Mouse (Mus musculus) left cerebral cortex, postnatal 14 days (tissue): Measurements from ENCODE around the gene Rpl35. TPM values are rescaled to one million over a fixed set of nuclear protein-coding genes. Genes with fewer than 3 reads are reported as not detected.

ENCODE experiments used
- DNase-seq, 2 experiments: peaks; one replicate each; pipeline ENCODE4 v3.0.0; 2021 to 2022; ENCODE audit warnings: low spot score in 2 of 2, mixed read lengths in 1 of 2
- intact Hi-C: fragments of 180-260 bp; cut with DNase I; formaldehyde crosslinking; loops from one replicate; pipeline ENCODE4 v1.15.1; 2025
- total RNA-seq, 2 experiments: library from RNA; stranded (reverse); gene quantifications; 2 replicates each; pipeline ENCODE4 v1.2.3; 2021

The Rpl35 gene
- total RNA-seq, 2 experiments from 2014 or later = 234 to 241 TPM

DNA sequence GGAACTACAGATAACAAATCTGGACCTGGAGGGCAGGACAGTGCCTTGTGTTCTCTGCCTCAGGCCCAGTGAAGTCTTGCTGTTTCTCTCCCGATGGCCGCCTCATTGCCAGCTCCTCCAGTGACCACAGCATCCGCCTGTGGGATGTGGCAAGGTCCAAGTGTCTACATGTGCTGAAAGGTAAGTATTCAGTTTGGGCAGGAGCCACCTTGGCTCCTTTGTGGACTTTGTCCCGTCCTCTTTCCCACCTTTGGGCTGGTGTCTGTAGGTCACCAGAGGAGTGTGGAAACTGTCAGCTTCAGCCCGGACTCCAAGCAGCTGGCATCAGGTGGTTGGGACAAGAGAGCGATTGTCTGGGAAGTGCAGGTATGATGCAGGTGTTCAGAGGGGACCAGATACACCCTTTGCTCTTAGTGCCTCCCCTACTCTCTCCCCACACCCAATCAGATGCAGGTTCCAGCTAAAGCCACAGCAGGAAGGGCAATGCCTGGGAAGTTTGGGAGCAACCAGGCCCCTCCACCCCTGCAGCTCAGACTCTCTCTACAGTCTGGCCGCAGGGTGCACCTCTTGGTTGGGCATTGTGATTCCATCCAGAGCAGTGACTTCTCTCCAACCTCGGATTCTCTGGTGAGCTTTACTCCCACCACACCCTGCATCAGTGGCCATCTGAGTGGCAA lies 5.4 kb downstream of the Rpl35 start:
- intact Hi-C loops = loop anchor here (5.0 kb wide), 1 partner anchor 203 kb away; no protein-coding TSS in a partner anchor

DNA sequence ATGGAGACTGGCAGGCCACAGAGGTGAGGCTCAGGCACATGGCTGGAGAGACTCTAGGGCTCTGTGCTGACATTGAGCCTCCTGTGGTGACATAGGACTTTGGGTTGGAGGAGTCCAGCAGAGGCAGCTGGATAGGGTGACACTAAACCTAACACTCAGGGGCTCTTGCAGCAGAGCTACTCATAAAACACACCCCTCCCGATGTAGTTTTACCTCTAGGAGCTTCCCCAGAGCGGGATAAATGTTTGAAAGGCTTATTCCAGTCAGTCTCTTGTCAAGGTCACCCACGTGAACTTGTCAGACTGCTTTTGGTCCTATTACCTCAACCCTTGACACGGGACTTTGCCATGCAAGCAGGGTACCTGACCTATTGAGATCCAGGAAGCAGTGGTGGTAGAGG lies 6.0 kb downstream of the Rpl35 start:
- intact Hi-C loops = loop anchor here (5.0 kb wide), 1 partner anchor 202 kb away; no protein-coding TSS in a partner anchor

More for the DNA sequence above, 5.4 kb downstream of the Rpl35 start:
- no peak for DNase-seq

DNA sequence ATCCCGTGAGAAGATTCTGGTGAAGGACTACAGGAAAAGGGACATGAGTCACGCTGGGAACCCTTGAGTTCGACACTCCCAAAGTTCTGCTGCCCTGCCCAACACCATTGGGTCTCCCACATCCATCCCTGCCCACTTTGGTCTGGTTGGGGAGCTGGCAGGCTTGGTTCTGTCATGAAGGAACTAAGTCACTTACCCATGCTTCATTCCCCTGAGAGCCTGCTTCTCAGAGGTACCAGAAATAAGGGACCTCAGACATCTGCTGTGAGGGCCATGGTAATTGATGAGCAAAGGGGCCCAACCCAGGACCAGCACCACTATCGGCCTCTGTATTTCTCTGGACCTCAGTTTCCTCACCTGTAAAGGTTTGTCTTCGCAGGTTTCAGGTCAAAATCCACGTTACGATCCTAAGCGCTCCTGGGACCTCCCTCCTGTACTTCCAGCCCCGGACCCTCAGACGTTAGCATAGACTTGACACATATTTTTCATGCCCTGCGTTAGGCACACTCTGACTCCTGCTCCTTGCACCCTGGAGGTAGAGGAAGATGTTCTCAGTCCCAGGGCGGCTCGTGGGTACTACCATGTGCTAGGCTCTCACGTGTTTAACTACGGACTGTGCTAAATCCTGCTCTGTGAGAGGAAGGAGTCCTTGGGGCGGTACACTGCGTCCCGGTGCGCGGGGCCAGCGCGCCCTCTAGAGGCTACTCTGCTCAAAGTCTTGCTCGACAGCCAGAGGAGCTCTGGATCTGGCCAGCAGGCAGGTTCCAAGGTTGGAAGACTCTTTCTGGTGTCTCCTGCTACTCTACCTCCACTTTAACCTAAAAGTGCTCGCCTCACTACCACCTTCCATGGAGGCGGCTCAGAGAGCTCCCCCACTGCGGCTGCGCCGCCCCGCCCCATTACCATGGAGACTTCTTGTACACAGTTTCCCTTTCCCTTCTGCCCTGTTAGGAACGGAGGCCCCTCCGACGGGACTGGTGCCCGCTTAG lies 7.7 kb downstream of the Rpl35 start, which contains the start of gene Wdr38:
TSS of gene Wdr38 (plus strand) at position 91 of the 989 bp plus-strand sequence.
- intact Hi-C loops = loop anchor here (1.0 to 5.0 kb wide), 2 partner anchors 71 to 200 kb away; no protein-coding TSS in a partner anchor

More for the DNA sequence above, 6.0 kb downstream of the Rpl35 start:
- no peak for DNase-seq

DNA sequence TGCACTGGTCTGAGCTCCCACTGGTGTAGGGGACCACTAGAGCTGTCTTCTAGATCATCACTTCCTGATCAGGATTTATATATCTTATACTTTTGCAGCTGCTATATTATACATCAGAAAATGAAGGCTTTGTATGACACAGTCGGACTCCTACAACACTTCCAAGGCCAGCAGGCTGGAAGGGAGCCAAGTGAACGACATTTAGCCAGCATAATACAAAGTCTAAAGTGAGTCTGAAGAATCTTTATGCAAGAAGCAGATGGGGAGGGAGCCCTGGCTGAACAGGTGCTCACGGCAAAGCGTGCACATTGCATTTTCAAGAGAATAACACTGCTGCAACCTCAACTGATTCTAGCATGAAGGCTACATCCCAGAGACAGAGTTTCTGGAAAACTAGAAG lies 13.0 kb downstream of the Rpl35 start:
- intact Hi-C loops = no loop called here
- no peak for DNase-seq

More for the DNA sequence above, 7.7 kb downstream of the Rpl35 start, which contains the start of gene Wdr38:
- peak; percentile 90 to 92 for DNase-seq

DNA sequence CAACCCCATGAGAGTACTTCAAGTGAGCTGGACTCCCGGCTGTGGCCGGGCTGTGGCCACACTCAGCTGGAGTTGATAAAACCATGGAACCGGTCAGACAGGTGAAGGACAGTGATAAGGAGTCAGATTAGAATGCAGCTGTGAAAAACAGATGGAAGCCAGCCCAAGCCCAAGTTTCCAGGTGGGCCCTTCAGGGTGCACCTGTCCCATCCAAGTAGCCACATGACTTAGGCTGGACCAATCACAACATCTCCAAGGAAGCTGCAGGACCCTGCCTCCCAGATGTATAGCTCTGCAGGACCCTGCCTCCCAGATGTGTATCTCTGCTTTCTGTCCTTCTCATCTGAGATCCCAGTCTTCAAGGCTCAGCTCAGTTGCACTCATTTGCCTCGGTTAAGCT lies 13.4 kb downstream of the Rpl35 start:
- DNase-seq = no peak
- intact Hi-C loops = no loop called here

DNA sequence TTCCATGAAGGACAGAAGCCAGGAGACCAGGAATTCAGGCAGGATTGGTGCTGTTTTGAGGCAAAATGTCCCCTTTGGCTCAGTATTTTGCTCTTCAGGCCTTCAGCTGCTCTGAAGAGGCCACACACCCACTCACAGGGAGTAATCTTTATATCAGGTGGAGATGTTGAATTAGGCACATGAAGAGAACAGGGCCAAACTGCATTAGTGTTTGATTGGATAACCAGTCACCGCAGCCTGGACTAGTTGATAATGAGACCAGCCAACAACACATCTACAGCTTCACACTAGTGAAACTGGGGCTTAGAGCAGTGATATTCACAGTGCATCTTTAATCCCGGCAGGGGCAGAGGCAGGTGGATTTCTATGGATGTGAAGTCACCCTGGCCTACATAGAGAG lies 16.5 kb downstream of the Rpl35 start:
- DNase-seq = no peak
- intact Hi-C loops = no loop called here

DNA sequence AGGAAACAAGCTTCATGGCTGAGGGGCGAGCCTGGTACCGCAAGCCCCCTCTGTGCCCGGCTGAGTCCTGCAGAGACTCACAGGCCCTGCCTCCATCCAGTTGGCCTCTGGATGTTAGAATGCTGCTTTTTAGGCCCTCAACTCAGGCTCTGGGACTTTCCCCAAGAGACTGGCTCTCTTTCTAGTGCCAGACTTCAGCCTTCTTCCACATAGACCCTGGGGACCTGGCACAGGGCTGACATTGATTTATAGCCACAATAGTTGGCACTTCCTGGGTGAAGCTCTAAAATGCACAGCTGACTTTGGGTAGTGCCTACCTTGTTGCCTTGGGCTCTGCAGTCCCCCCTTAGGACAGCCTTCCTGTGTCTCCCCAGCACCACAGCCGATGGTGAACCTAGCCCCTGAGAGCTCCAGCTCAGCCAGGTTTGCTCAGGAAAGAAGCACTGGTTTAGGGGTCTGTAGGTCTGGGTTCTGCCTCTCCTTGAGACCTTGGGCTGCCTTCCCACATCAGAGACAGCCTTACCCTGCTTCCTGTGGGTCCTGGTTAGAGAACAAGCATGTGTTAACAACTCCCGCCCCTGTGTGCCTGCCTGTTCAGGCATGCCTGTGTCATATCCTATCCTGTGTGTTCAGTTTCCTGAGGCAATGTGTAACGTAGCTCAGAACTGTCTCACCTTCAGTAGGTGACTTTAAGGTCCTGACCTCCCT lies 17.5 kb downstream of the Rpl35 start:
- DNase-seq = no peak
- intact Hi-C loops = no loop called here

DNA sequence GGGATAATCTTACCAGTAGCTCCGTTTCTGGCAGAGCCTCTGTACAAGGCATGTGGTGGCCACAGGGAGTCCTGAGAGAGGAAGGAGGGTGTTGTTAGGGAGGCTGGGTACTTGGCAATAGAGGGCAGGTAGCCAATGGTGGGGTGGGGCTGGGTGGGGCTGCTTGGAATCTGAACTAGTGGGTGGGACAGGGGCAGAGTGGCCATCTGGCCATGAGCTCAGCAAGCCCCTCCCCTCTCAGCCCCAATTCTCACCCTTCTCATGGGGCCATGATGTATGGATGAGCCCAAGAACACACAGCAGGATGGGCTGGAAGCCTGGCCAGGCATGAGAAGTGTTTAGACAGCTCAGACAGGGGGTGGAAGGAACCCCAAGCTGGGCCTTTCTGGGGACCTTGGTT lies 18.1 kb downstream of the Rpl35 start:
- DNase-seq = no peak
- intact Hi-C loops = no loop called here

DNA sequence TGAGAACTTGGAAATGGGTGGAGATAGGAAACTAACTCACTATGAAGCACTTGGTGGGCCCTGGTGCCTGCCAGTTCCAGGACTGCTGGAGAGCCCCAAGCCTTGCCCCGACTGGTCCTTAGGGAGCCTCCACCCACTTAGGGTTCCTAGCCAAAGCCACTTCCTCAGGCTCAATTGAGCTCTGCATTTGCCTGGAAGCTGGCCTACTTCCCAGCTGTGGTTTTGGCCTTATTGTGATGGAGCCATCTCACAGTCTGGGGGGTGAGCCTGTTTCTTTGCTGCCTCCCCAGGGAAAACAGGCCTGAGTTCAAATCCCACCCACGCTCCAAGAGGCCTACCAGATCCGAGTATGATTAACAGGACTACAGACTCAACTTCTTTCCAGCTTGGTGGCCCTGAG lies 18.8 kb downstream of the Rpl35 start:
- intact Hi-C loops = no loop called here
- DNase-seq = no peak

DNA sequence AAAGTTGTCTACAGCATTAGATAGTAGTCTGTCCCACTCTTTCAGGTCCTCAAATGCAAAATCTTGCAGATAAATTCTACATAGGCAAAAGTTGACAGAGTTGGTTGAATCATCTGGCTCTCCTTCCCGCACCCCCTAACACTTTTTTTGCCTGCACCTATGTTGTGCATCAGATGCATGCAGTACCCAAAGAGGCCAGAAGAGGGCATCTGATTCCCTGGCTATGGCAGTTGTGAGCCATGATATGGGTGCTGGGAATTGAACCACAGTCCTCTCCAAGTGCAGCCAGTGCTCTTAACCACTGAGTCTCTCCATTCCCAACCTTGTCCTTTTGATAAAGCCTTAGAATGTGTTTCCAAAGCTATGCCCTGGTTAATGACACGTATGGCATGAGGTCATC lies 22.0 kb downstream of the Rpl35 start:
- intact Hi-C loops = no loop called here
- no peak for DNase-seq

DNA sequence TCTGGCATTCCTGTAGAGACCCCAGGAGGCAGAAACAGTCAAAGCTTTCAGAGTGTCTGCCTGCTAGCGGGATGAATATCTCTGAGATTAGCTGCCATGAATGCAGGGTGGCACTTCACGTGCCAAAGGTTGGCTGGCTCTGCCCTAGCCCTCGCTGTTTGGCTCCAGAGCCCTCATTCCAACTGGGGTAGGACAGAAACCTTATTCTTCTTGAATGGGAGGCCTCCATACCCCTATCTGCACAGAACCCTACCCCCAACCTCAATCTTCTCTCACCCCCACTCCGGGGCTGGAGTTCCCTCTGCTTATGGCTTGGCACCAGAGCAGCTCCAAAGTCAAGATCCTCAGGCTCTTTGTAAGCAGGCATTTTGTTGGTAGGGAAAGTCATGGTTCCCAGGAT lies 27.6 kb downstream of the Rpl35 start:
- intact Hi-C loops = no loop called here
- no peak for DNase-seq

DNA sequence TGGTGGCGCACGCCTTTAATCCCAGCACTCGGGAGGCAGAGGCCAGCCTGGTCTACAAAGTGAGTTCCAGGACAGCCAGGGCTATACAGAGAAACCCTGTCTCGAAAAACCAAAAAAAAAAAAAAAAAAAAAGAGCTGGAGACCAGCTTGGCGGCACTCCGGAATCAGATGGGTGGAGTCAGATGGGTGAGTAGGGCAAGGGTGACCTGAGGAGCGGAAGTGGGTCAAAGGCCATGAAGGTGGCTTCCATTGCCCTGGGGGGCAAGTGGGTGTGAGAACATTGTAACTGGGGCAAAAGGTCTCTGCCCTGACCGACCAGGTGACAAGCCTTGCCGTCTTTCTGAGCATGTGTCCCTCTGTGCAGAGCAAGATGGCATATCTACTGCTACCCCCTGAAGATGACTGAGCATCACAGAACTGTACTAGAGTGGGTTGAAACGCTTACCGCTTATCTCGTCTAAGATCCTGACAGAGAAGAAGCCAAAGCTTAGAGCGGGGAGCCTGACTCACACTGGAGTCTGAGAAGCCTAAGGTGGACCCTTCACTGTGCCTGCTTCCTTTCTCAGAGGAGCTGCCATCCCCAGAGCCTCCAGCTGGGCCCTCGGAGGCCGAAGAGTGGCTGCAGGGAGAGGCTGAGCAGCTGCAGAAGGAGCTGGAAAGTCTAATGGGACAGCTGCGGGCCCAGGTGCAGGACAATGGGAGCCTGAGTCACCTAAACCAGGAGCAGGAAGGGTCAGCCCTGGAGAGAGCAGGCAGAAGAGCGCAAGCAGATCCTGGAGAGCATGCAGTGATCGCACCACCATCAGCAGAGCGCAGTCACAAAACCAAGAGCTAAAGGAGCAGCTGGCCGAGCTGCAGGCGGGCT lies 29.3 kb downstream of the Rpl35 start:
- intact Hi-C loops = no loop called here

DNA sequence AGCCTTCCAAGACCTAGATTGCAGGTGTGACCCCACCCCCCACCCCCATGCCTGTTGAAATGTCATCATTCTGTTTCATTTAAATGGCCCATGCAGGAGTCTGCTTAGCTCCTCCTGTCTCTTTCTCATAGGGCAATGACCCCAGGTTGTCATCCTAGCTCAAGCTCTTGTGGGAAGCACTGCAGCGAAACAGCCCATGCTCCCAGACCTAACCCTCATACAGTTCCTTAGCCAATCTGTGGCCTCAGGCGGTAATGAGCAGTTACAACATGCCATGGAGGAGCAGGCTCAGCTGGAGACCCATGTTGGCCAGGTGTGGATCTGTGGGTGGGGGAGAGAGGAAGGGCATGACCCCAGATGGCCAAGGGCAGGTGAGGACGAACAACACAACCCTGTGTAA lies 30.2 kb downstream of the Rpl35 start:
- no peak for DNase-seq
- intact Hi-C loops = no loop called here

More for the DNA sequence above, 29.3 kb downstream of the Rpl35 start:
- DNase-seq = no peak

DNA sequence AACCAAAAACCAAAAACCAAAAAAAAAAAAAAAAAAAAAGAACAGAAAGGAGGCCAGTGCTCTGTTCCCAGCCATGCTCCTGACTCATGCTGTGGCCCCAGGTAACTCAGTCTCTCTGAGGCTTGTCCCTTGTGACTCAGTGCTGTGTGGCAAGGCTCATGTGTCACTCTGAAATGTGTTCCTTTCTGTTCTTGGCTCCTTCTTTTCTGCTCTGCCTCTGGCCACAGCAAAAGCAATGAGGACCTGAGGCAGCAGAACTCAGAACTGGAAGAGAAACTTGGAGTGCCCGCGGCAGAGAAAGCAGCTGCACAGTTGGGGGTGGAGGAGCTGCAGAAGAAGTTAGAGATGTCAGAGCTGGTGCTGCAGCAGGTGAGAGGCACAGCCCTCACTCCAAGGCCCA lies 31.3 kb downstream of the Rpl35 start:
- no peak for DNase-seq
- intact Hi-C loops = no loop called here

DNA sequence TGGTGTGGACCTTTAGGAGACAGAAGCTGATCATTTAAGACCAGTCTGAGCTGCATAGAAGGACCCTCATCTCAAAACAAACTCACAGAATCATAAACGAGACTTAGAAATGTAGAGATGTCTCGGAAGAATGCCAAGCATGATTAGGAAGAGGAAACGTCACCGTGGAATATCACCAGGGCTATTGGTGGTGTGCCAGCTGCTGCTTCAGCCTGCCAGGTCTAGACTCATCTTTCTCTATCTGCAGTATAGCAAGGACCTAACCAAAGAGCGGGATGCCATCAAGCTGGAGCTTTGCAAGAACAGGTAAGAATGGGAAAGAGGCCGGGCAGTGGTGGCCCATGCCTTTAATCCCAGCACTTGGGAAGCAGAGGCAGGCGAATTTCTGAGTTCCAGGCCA lies 31.7 kb downstream of the Rpl35 start:
- peak in 1 of 2 experiments; percentile 17 for DNase-seq
- intact Hi-C loops = no loop called here

DNA sequence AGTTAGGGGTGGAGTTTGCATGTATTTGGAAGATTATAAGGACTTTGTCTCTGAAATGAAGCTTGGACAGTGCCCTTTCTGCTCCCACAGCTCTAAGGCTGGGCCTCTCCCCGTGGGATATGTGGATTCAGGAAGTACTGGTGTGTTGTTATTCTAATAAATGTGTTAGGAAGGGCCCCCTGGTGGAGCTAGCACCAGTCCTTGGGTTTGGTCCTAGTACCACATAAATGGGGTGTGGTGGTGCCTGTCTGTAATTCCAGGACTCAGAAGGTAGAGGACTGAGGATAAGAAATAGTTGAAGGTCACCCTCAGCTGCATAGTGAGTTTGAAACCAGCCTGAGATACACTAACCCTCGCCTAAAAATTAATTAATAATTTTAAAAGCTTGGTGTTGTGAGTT lies 32.2 kb downstream of the Rpl35 start:
- intact Hi-C loops = no loop called here
- DNase-seq = no peak

DNA sequence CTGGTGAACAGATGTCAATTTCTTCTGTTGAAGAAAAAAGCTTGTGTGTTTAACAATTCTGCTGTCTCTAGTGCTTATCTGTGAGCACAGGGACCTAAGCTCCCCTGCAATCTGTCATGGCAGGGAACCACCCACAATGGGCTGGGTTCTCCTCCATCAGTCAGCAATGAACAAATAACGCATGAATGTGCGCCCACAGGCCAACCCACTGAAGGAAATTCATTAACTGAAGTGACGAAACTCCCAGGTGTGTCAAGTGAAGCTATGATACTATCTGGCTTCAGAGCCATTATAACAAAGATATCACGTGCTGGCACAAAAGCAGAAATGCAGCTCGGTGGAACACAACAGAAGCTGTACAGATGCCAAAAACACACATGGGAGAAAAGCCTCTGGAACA lies 35.4 kb downstream of the Rpl35 start:
- intact Hi-C loops = no loop called here
- DNase-seq = no peak

DNA sequence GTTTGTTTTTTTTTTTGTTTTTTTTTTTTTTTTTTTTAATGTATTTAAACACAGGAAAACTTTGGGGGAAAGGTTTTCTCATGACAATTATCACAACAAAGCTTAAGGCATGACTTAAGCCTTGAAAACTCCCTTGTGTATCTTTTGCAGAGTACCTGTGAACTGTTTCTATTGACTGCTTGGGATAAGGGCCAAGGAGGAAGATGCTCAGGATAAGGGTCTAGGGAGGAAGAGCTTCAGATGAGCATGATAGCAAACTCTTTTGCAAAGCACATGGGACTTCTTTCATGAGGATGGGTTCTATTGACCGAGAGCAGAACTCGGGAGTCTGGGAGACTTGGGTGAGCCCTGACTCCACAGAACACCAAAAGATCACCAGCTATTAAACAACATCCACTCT lies 35.8 kb downstream of the Rpl35 start:
- intact Hi-C loops = no loop called here

DNA sequence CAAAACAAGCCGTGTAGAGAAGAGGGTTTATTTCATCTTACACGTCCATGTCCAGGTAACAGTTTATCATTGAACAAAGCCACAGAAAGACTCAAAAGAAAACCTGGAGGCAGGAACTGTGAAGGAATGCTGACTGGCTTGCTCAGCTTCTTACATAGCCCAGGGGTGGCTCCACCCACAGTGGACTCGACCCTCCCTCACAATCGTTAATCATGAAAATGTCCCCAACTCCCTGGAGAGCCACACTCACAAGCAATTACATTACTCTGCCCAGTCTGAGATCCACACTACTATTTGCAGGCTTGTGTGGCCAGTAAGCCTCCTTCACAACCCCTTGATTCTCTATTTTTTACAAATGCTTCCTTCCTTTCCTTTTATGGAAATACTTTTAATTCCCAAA lies 41.2 kb downstream of the Rpl35 start:
- DNase-seq = no peak
- intact Hi-C loops = no loop called here

More for the DNA sequence above, 35.8 kb downstream of the Rpl35 start:
- DNase-seq = no peak
